Mouse (Mus musculus): Measurements from ENCODE around the gene Man1a. TPM values are rescaled to one million over a fixed set of nuclear protein-coding genes. Genes with fewer than 3 reads are reported as not detected.

Gene Man1a
- 10 to 100 TPM; 75.4 to 79.1 TPM for polyA plus RNA-seq (2017; shearing (Covaris generic))

GRCm38 (mm10) chr10:54076420-54076819, at the start of gene Man1a:
Gene Man1a, minus strand, starts transcription at chr10:54076609.

All from activated CD4-positive, CD25-positive, alpha-beta regulatory T cell (primary cell).